Mouse (Mus musculus): ENCODE results near the gene Cxcl5. TPM values are rescaled to one million over a fixed set of nuclear protein-coding genes. Genes with fewer than 3 reads are reported as not detected.
"Not testable (repeated sequence)": the region's sequence is repeated elsewhere in the genome, so short reads cannot be mapped to it uniquely, and the experiment has no call there.

The Cxcl5 gene
- total RNA-seq, 2 experiments from 2014 or later, result not detected

- TF ChIP-seq CTCF (IDR thresholded peaks at IDR 0.05), result no peak
- no peak for DNase-seq
- Histone ChIP-seq H3K27ac (no peak overlapping the region), H3K4me3 (no peak overlapping the region)
- intact Hi-C loops (cut with DNase I), result no loop called here
Observed at GRCm38 (mm10) chr5:90790074-90790502, 30.9 kb downstream of the Cxcl5 start.

DNA sequence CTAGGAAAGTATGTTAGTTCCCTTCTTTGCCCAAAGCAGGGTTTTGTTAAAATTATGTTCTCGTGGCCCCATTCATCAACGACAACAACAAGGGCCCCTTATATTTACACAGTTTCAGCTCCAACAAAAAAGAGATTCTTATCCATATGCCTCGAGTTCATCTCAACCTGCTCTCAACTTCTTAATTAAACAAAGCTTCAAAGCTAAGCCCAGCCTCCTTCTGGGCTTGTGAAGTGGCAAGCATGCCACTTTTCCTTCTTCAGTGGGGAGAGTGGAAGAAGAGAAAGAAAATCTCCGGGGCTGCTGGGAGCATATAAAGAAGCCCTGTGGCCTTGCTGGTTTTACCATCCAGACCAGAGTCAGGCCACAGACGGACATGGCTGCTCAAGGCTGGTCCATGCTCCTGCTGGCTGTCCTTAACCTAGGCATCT is 35.0 kb downstream of the Cxcl5 start, which contains the start of gene Cxcl15:
TSS of gene Cxcl15 (plus strand) at position 340 of the 431 bp plus-strand sequence.
- intact Hi-C loops (cut with DNase I), result no loop called here
- no peak for TF ChIP-seq CTCF (IDR thresholded peaks at IDR 0.05)
- Histone ChIP-seq H3K27ac (no peak within 1 kb of the TSS), H3K4me3 (no peak within 1 kb of the TSS)
- DNase-seq, result no peak

- H3K4me3 ChIP-seq; intact Hi-C loops (cut with DNase I); DNase-seq; H3K27ac ChIP-seq: not testable (repeated sequence)
Observed at GRCm38 (mm10) chr5:90795392-90795791, 36.2 kb downstream of the Cxcl5 start.

DNA sequence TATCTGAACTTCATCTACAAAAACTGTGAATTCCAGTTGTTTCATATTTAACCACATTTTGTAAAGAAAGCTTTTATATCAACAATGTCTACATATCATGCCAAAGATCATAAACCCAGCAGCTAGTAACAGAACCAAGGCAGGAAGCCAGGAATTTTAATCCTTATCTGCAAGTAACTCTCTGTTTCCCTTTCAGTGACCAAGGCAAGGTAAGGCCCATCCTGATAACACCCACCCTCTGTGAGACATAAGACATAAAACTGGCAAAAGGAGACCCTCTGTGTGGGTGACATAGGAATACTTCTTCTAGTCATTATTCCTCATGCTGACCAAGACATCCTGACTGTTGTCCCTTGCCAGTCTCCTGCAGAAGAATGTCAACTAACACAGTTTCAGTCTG is 45.4 kb downstream of the Cxcl5 start:
- TF ChIP-seq CTCF (IDR thresholded peaks at IDR 0.05), result no peak
- intact Hi-C loops (cut with DNase I), result no loop called here
- Histone ChIP-seq H3K27ac (no peak overlapping the region), H3K4me3 (no peak overlapping the region)
- DNase-seq, result no peak

DNA sequence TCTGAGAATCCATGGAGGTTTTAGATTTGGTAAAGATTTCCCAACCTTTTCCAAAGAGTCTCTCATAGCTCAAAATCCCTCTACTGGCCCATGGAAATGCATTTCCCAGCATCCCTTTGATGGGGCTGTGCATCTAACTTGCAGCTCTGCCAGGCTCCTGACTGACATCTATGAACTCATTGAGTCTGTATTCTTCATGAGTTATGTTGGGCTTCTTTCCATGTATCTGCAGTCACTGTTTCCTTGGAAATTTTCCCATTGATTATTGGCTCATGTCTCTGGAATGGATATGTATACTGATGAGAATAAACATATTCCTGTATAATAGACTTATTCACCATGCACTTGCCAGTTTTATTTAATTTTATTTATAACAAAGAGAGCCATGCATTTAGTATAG is 46.9 kb downstream of the Cxcl5 start:
- intact Hi-C loops (cut with DNase I), result no loop called here
- Histone ChIP-seq H3K27ac (no peak overlapping the region), H3K4me3 (no peak overlapping the region)
- DNase-seq, result no peak
- TF ChIP-seq CTCF (IDR thresholded peaks at IDR 0.05), result no peak

GRCm38 (mm10) chr5:90807176-90807950 is 48.2 kb downstream of the Cxcl5 start:
- no peak overlapping the region for H3K27ac ChIP-seq
- TF ChIP-seq CTCF (IDR thresholded peaks at IDR 0.05), result no peak
- no peak overlapping the region for H3K4me3 ChIP-seq
- intact Hi-C loops (cut with DNase I), result no loop called here
- no peak for DNase-seq

Small RNAs within 50 kb of the gene (microRNA-seq; reads per million reads assigned to microRNA genes)
- not detected for gene Gm24322

Other genes with a start within 250 kb of the Cxcl5 start
- not detected for gene Afm, start 240.4 kb upstream of the Cxcl5 start, total RNA-seq (2021)
- not detected for gene 5830473C10Rik, start 198.3 kb upstream of the Cxcl5 start, total RNA-seq (2021)
- gene Rassf6, start 118.7 kb upstream of the Cxcl5 start, total RNA-seq (2021), result not detected
- gene Ppbp, start 9.2 kb downstream of the Cxcl5 start, total RNA-seq (2021), result under 1 TPM in 1 of 2 experiments, not detected in 1; 0.54 TPM
- 10 to 100 TPM in 1 of 2 experiments, 1 to 10 TPM in 1; 5.4 to 12.4 TPM for gene Pf4, start 13.1 kb downstream of the Cxcl5 start, total RNA-seq (2021)
- gene Cxcl3, start 26.7 kb downstream of the Cxcl5 start, total RNA-seq (2021), result not detected
- gene Cxcl15, start 35.2 kb downstream of the Cxcl5 start, total RNA-seq (2021), result not detected
- gene Cxcl1, start 131.9 kb downstream of the Cxcl5 start, total RNA-seq (2021), result under 1 TPM in 1 of 2 experiments, not detected in 1; 0.26 TPM
- gene Cxcl2, start 144.5 kb downstream of the Cxcl5 start, total RNA-seq (2021), result not detected
- 1 to 10 TPM; 6.5 to 6.7 TPM for gene Mthfd2l, start 171.8 kb downstream of the Cxcl5 start, total RNA-seq (2021)

All from gastrocnemius, adult 2 months (tissue).